Mouse (Mus musculus) left cerebral cortex, adult 11 months (tissue): ENCODE results near the gene Arhgef19.

Source experiments
- DNase-seq: peaks from one replicate; pipeline ENCODE4 v3.0.0; 2022; ENCODE audit warnings: low spot score

Arhgef19 gene

DNA sequence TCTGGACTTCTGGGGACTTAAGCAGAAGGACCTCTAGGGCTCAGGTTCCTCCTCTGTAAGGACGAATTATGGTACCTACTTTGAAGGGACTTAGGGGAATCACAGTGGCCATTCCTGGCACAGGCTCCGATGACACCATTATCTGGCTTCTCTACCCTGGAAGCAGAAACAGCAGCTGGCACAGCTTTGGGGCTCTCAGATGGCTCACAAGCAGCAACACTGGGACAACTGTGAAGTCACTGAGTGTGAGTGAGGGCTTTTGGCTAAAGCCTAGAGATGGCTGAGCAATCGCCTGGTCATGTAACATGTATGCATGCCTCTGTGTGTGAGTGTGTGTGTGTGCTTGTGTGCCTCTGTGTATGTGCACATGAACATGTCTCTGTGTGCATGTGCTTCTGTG is 2.4 kb upstream of the Arhgef19 start:
- DNase-seq, result no peak

GRCm38 (mm10) chr4:141238492-141239387 is 559 bp upstream of the Arhgef19 start:
- no peak for DNase-seq

- no peak for DNase-seq
These were observed 1.3 kb downstream of the Arhgef19 start for GRCm38 (mm10) chr4:141240617-141241016.

GRCm38 (mm10) chr4:141241861-141242260 is 2.6 kb downstream of the Arhgef19 start:
- DNase-seq, result no peak

DNA sequence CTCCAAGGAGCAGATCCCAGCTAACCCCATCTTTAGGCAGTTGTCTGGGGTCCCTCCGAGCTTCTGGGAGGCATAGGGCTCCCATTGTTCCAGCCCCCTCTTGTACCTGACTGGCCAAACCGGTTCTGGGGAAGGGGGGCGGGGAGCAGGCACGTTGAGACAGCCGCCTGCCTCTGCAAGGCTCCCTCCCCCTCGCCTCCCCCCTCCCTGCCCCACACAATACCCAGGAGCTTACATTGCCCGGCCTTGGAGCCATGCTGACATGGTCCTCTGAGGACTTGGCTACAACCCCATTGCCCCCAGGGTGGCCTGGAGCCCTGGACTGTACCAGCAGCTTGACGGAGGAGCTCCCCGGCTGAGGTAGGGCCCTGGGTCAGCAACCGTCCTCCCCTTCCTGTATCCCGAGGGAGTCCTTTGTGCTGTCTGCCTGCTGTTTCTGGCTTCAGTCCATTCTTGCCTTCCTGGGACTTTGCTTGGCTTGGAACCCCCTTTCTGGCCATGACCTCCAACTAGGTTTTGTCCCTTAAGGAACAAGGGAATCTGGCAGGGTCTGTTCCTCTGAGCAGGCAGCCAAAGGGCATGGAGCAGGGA is 3.4 kb downstream of the Arhgef19 start:
- no peak for DNase-seq

GRCm38 (mm10) chr4:141243636-141244035 is 4.3 kb downstream of the Arhgef19 start:
- no peak for DNase-seq

GRCm38 (mm10) chr4:141244401-141244800 is 5.1 kb downstream of the Arhgef19 start:
- DNase-seq, result no peak

DNA sequence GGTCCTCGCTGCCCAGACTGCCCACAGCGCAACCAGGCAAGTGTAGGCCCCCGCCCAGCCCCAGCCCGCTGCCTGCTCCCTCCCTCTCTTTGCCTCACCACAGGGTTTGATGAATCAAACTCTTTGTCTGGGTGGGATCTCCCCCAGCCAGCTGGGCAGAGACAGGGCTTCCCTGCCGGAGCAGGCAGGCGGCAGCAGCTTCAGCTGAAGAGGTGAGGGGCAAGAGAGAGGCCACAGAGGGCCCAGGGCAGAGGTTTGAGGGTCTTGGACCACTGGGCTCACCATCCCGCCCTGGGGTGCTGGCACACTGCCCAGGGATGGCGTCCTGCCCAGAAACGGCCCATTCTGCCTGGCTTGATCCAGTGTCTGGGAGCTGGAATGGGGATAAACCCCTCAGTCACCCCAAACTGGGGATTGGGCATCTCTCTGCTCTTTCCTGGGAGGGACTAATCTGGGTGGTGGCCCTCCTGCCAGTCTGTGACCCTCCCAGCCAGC is 5.7 kb downstream of the Arhgef19 start:
- peak; percentile 40 for DNase-seq

GRCm38 (mm10) chr4:141246089-141246997 is 7.0 kb downstream of the Arhgef19 start:
- DNase-seq, result no peak

DNA sequence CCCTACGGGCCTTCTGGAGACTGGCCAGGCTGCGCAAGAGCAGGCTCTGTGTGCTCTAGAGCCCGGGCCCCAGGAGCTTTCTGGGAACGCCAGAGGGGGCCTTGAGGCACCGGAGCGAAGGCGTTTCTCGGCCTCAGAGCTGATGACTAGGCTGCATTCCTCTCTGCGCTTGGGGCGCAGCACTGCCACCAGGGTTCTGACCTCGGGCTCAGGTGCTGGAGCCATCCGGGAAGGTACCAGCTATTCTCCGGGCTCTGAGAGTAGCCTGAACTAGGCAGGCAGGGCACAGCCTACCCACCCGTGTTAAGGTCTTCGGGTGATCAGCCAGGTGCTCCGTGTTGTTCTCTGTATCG is 7.7 kb downstream of the Arhgef19 start:
- DNase-seq, result no peak

GRCm38 (mm10) chr4:141247776-141248613 is 8.7 kb downstream of the Arhgef19 start:
- DNase-seq, result no peak

- no peak for DNase-seq
These were observed 9.3 kb downstream of the Arhgef19 start for GRCm38 (mm10) chr4:141248614-141248978.

DNA sequence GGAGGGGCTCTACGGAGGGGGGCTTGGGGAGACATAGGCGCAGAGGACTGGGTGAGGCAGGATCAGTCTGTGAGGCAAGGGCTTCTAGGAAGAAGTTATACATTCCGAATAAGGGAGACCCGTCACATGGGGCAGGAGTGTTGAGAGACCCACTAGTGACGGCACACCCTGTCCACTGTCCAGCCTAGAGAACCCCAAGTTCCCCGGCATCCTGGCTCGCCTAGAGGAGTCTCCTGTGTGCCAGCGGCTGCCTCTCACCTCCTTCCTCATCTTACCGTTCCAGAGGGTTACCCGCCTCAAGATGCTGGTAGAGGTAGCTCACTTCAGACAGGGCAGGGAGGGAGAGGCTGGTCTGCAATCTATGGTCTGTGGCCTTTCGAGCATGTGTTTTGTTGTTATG is 10.1 kb downstream of the Arhgef19 start:
- DNase-seq, result no peak

DNA sequence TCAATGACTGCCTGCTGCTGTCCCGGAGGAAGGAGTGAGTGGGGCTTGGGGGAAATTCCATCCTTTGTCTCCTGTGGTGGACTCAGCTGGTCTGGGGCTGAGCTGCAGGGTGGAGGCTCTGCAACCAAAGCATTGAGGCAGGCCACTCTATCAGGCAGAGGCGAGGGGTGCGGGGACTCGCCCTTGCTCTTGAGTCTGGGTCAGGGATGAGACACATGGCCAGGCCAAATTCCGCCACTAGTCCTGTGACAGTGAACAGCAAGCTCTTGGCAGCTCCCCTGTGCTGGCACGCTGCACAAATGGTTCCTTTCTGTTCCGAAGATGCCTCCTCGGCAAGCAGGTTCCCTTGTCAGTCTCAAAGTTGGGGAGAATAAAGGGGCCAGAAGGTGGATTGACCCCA is 11.8 kb downstream of the Arhgef19 start:
- no peak for DNase-seq

- no peak for DNase-seq
These were observed 13.3 kb downstream of the Arhgef19 start for GRCm38 (mm10) chr4:141252641-141253040.

- no peak for DNase-seq
These were observed 14.9 kb downstream of the Arhgef19 start for GRCm38 (mm10) chr4:141254234-141254633.

DNA sequence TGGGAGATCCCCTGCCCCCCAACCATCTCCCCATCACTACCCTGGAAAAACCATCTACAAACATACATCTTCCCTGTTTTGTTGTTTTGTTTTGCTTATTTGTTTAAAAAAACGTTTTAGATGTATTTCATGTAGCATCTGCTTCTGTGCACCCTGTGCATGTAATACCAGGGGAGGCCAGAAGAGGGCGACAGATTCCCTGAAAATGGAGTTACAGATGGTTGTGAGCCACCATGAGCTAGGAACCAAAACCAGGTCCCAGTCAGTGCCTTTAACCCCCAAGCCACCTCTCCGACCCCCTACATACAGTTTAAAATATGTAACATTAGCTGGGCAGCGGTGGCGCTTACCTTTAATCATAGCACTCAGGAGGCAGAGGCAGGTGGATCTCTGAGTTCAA is 18.1 kb downstream of the Arhgef19 start:
- DNase-seq, result no peak

DNA sequence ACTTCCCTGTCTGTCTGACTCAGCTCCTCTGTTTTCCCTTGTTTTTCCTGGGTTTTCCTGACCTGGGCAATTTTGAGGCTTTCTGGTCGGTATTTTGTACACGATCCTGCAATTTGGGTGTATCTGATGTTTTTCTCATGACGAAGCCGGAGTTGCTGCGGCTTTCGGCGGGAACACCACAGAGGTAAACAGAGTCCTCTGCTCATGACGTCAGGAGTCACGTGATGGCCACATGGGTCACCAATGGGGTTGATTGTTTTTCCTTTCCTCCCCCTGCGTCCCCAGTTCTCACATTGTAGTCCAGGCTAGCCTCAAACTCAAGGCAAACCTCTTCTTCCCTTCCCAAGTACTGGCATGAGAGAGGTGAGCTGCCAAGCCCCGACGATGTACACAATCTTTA is 20.1 kb downstream of the Arhgef19 start:
- DNase-seq, result no peak

GRCm38 (mm10) chr4:141260007-141260723 is 20.9 kb downstream of the Arhgef19 start:
- no peak for DNase-seq

DNA sequence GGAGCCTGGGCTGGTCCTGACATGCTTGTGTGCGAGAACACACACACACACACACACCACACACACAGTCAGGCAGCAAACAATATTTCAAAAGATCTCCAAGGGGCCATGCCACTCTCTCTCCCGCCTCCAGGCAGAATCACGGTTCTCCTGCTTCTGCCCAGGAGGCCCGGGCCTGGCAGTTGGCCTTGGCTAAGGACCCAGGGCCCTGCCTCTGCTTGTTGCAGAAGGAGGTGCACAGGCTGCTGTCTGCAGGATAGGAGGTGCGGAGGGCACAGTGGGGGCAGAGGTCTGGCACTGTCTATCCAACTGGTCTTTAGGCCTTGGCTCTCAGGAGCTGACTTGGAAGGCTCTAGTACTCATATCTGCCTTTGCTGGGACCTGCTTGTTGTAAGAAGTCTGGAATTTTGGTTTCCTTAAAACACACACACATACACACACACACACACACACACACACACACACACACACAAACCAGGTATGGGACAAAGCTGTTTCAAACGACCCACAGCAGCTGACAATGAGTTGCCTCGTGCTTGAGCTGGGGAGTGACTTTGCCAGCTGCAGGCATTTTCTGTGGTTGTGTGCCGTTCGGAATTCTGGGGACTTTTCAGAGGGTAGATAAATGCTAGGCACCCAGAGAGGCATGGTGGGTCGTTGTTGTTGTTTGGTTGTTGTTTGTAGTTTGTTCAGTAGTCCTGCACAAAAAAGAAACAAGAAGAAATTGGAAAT is 23.8 kb downstream of the Arhgef19 start:
- no peak for DNase-seq
